Mouse (Mus musculus) lung, postnatal 0 days (tissue): ENCODE measurements around the gene Efhb. TPM values are rescaled to one million over a fixed set of nuclear protein-coding genes. Genes with fewer than 3 reads are reported as not detected.

Experiments used
- ATAC-seq: fragments of 200-750 bp; cut with Nextera tagmentation; 2 replicates; pipeline ENCODE4 v1.8.0; 2017; ENCODE audit warnings: moderate library complexity
- DNase-seq: peaks from one replicate; pipeline ENCODE4 v3.0.0-alpha.2; 2016; ENCODE audit warnings: low spot score
- H3K27ac ChIP-seq: fragments of 300-500 bp; sonication (generic); 2 replicates; pipeline ENCODE4 v1.5.1; 2014; ENCODE audit warnings: antibody characterized with exemption, mild to moderate bottlenecking, low read length, mixed read lengths
- H3K27me3 ChIP-seq: fragments of 300-500 bp; sonication (generic); replicated peaks from 2 replicates; pipeline ENCODE4 v1.6.1; 2014; ENCODE audit warnings: low read length, mixed read lengths; ENCODE audit not compliant: insufficient read depth
- H3K36me3 ChIP-seq: fragments of 300-500 bp; sonication (generic); 2 replicates; pipeline ENCODE4 v1.6.1; 2014; ENCODE audit warnings: low read length, mixed read lengths; ENCODE audit not compliant: insufficient read depth
- H3K4me1 ChIP-seq: fragments of 300-500 bp; sonication (generic); 2 replicates; pipeline ENCODE4 v1.6.1; 2014; ENCODE audit warnings: antibody characterized with exemption, low read depth, low read length, mixed read lengths; ENCODE audit not compliant: insufficient read depth
- H3K4me2 ChIP-seq: fragments of 300-500 bp; sonication (generic); replicated peaks from 2 replicates; pipeline ENCODE4 v1.6.1; 2014; ENCODE audit warnings: low read depth, mild to moderate bottlenecking, low read length, moderate library complexity, mixed read lengths
- H3K4me3 ChIP-seq: fragments of 300-500 bp; sonication (generic); 2 replicates; pipeline ENCODE4 v1.5.1; 2014; ENCODE audit warnings: low read depth, low read length
- H3K9ac ChIP-seq: fragments of 300-500 bp; sonication (generic); replicated peaks from 2 replicates; pipeline ENCODE4 v1.6.1; 2014; ENCODE audit warnings: low read depth, mild to moderate bottlenecking
- H3K9me3 ChIP-seq: fragments of 300-500 bp; sonication (generic); 2 replicates; pipeline ENCODE4 v1.6.1; 2016; ENCODE audit warnings: low read length, mixed read lengths
- CTCF ChIP-seq: IDR thresholded peaks from 2 replicates; pipeline ENCODE4 v1.5.1; 2016; ENCODE audit warnings: antibody characterized with exemption, mild to moderate bottlenecking
- EP300 ChIP-seq: IDR thresholded peaks from 2 replicates; pipeline ENCODE4 v1.6.1; 2016; ENCODE audit warnings: antibody characterized with exemption, mild to moderate bottlenecking, control low read depth
- WGBS: fragments of 180-500 bp; shearing (Covaris S2); extraction: QIAGEN DNeasy Blood & Tissue Kit; methylation state at CpG from one replicate; pipeline ENCODE4 v1.1.7; 2014; 5-methylcytosine and 5-hydroxymethylcytosine counted together
- polyA plus RNA-seq: library from polyadenylated mRNA; unstranded; fragments of >200 nt; fragmentation: Nextera tagmentation; extraction: Ambion mirVana; gene quantifications from 2 replicates; pipeline ENCODE4 v1.2.1, GENCODE M21; 2015

Gene Efhb
- 1.6 and 1.7 TPM in 2 replicates for polyA plus RNA-seq

GRCm38 (mm10) chr17:53462603-53463495 is at the start of gene Efhb:
Gene Efhb (minus strand): TSS chr17:53463321.
- no peaks in the 10 kb centered on the region for H3K36me3 ChIP-seq
- peak within 1 kb of the TSS; percentile 62 for H3K4me2 ChIP-seq
- DNase-seq (peak; percentile 94), ATAC-seq (peak; percentile 96)
- H3K9ac ChIP-seq, result 0 out of 2 replicates have a peak within 1 kb of the TSS, but pooled peaks have one; percentile 19
- H3K27ac ChIP-seq, result no peak within 1 kb of the TSS
- no peaks in the 10 kb centered on the region for H3K9me3 ChIP-seq
- 22% methylated on average over 26 of the region's 26 CpGs for WGBS
- H3K4me1 ChIP-seq, result peaks cover 6% of the 10 kb centered on the region; the same call in 1 of the 2 replicates
- no peak for TF ChIP-seq EP300
- TF ChIP-seq CTCF, result no peak
- H3K27me3 ChIP-seq, result no peaks in the 10 kb centered on the region
- peak within 1 kb of the TSS; percentile 42 for H3K4me3 ChIP-seq

GRCm38 (mm10) chr17:53512311-53512951 is 49.3 kb upstream of the Efhb start:
- Histone ChIP-seq H3K4me2 (no peak overlapping the region), H3K27me3 (no peaks in the 10 kb centered on the region), H3K4me1 (no peaks in the 10 kb centered on the region), H3K9me3 (no peaks in the 10 kb centered on the region), H3K9ac (no peak overlapping the region), H3K27ac (no peak overlapping the region), H3K36me3 (no peaks in the 10 kb centered on the region), H3K4me3 (no peak overlapping the region)
- DNase-seq (peak; percentile 78), ATAC-seq (no peak)
- WGBS, result 84% methylated on average over 2 of the region's 2 CpGs
- peak; percentile 72 for TF ChIP-seq CTCF
- no peak for TF ChIP-seq EP300

- Histone ChIP-seq H3K9me3 (no peaks in the 10 kb centered on the region), H3K4me3 (no peak overlapping the region), H3K4me2 (no peak overlapping the region), H3K4me1 (no peaks in the 10 kb centered on the region), H3K9ac (no peak overlapping the region), H3K36me3 (peaks cover 5% of the 10 kb centered on the region; the same call in 1 of the 2 replicates), H3K27me3 (no peaks in the 10 kb centered on the region), H3K27ac (no peak overlapping the region)
- TF ChIP-seq EP300, result no peak
- TF ChIP-seq CTCF, result no peak
- DNase-seq (no peak), ATAC-seq (no peak)
- 92% methylated on average over 2 of the region's 2 CpGs for WGBS
Measured at GRCm38 (mm10) chr17:53502966-53503365, 39.8 kb upstream of the Efhb start.

DNA sequence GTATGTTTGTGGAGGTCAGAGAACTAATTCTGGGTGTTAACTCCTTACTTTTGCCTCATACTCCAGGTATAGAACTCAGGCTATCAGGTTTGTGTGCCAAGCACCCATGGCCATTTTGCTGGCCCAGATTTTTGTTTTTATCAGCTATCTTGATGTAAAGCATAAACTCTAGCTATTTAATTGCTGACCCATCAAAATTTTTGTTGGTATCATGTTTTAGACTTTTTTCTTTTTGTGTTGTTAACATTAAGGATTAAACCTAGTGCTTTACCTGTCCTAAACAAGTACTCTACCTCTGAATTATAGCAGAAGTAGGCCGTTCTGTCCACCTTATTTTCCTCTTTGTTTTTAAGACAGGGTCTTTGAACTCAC is 25.9 kb upstream of the Efhb start:
- no peak overlapping the region for H3K27ac ChIP-seq
- WGBS, result 92% methylated on average over 1 of the region's 1 CpGs
- H3K36me3 ChIP-seq, result 0 out of 2 replicates have a peak, but pooled peaks cover 6% of the 10 kb centered on the region
- H3K27me3 ChIP-seq, result no peaks in the 10 kb centered on the region
- no peak overlapping the region for H3K4me3 ChIP-seq
- ATAC-seq (no peak), DNase-seq (no peak)
- H3K4me1 ChIP-seq, result no peaks in the 10 kb centered on the region
- H3K9me3 ChIP-seq, result no peaks in the 10 kb centered on the region
- TF ChIP-seq CTCF, result no peak
- no peak for TF ChIP-seq EP300
- H3K4me2 ChIP-seq, result no peak overlapping the region
- H3K9ac ChIP-seq, result no peak overlapping the region

DNA sequence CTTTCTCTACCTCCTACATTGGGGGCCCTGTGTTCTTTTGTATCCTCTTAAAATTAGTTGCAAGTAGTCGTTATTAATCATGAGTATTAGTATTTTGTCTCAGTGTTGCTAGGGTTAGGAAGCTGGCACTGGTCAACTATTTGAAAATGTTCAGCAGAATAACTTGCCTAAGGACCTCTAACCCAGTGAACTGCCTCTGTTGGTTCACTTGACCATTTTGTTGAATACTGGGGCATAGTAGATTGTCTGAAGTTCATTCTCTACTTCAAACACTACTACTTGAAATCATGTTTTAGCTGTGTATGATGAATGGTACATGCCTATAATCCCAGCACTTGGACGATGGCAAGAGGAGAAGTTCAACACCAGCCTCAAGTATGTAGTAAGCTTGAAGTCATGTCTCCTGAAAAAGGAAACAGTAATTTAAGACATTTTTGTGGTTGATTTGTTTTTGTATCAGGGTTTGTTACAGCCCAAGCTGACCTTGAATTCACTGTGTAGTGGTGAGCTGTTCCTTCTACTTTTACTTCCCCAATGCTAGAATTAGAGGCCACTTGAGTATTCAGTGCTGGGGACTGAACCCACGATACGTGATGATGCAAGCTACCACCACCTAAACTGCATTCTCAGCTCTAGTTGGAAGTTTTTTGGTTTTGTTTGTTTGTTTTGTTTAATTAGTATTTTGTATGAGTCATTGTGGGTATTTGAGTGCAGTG is 25.3 kb upstream of the Efhb start:
- ATAC-seq (no peak; the same call in 1 of the 2 replicates), DNase-seq (peak; percentile 10)
- no peaks in the 10 kb centered on the region for H3K4me1 ChIP-seq
- H3K4me2 ChIP-seq, result no peak overlapping the region
- no peaks in the 10 kb centered on the region for H3K9me3 ChIP-seq
- H3K36me3 ChIP-seq, result 0 out of 2 replicates have a peak, but pooled peaks cover 6% of the 10 kb centered on the region
- no peaks in the 10 kb centered on the region for H3K27me3 ChIP-seq
- TF ChIP-seq CTCF, result no peak
- TF ChIP-seq EP300, result no peak
- no peak overlapping the region for H3K27ac ChIP-seq
- H3K4me3 ChIP-seq, result no peak overlapping the region
- no peak overlapping the region for H3K9ac ChIP-seq
- WGBS, result 71% methylated on average over 4 of the region's 4 CpGs

- H3K27ac ChIP-seq, result no peak overlapping the region
- TF ChIP-seq EP300 (no peak), CTCF (no peak)
- ATAC-seq (no peak), DNase-seq (no peak)
- peak overlapping the region; percentile 71 for H3K4me2 ChIP-seq
- peaks cover 3% of the 10 kb centered on the region; the same call in 1 of the 2 replicates for H3K4me1 ChIP-seq
- H3K9me3 ChIP-seq, result no peaks in the 10 kb centered on the region
- 36% methylated on average over 7 of the region's 7 CpGs for WGBS
- H3K36me3 ChIP-seq, result 0 out of 2 replicates have a peak, but pooled peaks cover 6% of the 10 kb centered on the region
- peak overlapping the region; percentile 96 for H3K4me3 ChIP-seq
- no peak overlapping the region for H3K9ac ChIP-seq
- no peaks in the 10 kb centered on the region for H3K27me3 ChIP-seq
Measured at GRCm38 (mm10) chr17:53480433-53480832, 17.3 kb upstream of the Efhb start.
